Mouse (Mus musculus): ENCODE measurements at regions not wholly inside any gene's neighbourhood (a gene's known extent, or its start where the extent isn't known, plus 50 kb on each side); places are given as distances from the start of the nearest gene placed in this dataset.
"Not testable (repeated sequence)": the region's sequence is repeated elsewhere in the genome, so short reads cannot be mapped to it uniquely, and the experiment has no call there.

DNA sequence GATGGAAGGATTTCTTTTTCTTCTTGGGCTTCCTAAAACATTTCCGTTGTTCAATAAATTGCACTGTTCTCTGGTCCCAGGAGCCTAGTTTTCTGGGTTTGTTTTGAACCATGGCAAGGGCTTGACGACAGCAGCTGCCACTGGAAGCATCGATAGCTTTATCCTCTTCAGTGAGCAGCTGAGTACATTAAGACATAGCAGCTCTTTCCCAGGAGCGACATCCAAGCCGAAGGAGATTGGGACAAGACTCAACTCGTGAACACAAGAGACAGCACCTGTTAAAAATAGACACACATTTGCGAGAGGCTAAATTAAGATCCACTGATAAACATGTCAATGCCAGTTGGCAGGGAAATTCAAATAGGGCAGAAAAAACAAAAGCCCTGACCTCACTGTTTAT lies 194.7 kb upstream of the Rhobtb1 start:
- DNase-seq (ENCODE audit: low read depth), result no peak

- DNase-seq (ENCODE audit: low read depth), result no peak
Observed at GRCm38 (mm10) chr10:68961376-68961775, 189.9 kb upstream of the Rhobtb1 start.

GRCm38 (mm10) chr10:68963090-68963489 lies 188.1 kb upstream of the Rhobtb1 start:
- no peak for DNase-seq (ENCODE audit: low read depth)

- no peak for DNase-seq (ENCODE audit: low read depth)
Observed at GRCm38 (mm10) chr10:68965271-68965670, 186.0 kb upstream of the Rhobtb1 start.

DNA sequence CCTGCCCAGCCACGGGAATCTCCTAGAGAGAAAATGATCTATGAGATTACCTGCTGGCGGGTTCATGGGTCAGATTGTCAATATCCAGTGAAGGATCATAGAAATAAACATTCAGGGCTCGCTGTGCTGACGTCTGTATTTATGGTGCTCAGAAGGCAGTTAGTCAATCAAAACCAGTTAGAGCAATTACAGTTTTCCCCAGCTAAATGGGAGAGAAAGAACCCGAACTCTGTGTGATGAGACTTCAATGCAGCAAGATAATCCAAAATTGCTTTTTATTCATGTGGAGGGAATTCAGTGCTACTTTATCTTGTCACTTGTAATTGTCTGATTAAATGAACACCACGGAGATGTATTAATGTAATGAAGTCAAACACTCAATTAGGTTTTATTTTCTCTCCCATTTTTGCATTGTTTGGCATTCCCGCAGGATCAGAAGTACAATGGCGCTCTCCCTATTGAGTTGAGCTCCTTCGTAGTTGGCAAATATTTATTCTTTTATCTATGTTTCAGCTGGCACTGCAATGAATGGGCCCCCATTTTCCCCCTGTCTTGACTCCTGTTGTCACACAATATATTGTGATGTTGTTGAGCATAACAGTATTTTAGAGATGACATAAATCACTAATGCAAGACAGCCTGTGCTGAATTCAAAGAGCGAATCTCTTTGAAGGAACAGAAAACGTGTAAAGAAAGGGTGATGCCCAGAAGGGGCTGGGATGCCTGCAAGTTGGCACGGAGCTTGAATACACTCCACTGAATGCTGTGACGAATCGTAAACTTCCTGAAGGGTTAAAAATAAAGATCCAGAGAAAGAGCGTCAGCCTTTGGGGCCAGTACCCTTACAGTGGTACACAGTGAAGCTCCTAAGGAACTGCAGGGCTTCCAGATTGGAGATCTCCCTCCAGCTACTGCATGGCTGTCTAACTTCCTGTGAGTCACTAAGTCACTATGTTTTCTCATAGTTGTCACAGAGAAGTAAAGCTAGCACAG lies 183.0 kb upstream of the Rhobtb1 start:
- no peak for DNase-seq (ENCODE audit: low read depth)

DNA sequence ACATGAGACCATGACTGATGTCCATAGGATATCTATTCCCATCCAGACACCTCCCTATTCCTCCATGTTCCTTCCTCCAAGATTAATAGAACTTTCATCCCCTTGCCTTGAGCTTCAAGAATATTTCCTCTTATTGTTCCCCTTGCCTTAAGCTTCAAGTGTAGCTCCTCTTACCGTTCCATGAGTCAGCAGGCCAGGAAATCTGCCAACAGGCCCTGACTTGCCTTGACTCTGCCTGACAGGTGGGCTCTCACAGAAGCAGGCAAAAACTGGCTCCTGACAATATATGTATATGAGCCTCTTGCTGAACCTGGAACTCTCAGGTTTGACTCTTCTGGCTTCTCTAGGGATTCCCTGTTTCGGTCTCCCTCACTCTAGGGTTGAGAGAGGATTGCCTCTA lies 180.7 kb upstream of the Rhobtb1 start:
- no peak for DNase-seq (ENCODE audit: low read depth)

- DNase-seq (ENCODE audit: low read depth), result no peak
Observed at GRCm38 (mm10) chr10:68974771-68975170, 176.5 kb upstream of the Rhobtb1 start.

GRCm38 (mm10) chr10:68976443-68977025 lies 174.7 kb upstream of the Rhobtb1 start:
- peak; percentile 92 for DNase-seq (ENCODE audit: low read depth)

DNA sequence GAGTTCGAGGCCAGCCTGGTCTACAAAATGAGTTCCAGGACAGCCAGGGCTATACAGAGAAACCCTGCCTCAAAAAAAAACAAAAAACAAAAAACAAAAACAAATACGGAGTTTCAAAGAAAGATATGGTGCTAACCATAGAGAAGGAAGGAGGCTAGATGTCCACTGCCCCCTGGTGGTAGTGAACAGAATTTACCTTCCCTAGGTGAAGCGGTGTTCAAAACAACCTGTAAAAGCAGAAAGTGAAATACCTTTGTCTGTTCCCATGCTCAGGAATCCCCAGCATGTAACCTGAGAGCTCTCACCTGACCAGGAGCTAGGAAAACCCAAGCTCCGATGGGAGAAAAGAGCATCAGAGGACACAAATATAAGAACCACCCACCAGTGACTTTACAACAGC lies 173.1 kb upstream of the Rhobtb1 start:
- no peak for DNase-seq (ENCODE audit: low read depth)

DNA sequence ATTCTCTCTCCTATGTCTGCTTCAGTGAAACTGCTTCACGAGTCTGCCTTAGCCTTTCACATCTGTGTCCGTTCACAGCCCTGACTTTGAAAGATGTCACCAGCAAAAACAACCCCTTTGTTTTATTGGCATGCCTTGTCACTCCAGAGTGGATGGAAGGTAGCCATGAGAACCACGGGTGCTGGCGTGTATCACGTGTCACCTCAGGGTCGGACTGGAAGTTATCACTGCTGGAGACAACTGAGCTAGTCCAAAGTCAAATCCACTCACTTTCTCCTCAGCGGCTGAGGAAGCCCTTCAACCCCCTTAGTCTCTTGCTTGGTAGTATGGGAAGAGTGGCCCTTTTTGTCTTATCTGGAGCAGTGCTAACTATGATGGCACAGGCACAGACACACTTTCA lies 171.3 kb upstream of the Rhobtb1 start:
- DNase-seq (ENCODE audit: low read depth), result no peak

DNA sequence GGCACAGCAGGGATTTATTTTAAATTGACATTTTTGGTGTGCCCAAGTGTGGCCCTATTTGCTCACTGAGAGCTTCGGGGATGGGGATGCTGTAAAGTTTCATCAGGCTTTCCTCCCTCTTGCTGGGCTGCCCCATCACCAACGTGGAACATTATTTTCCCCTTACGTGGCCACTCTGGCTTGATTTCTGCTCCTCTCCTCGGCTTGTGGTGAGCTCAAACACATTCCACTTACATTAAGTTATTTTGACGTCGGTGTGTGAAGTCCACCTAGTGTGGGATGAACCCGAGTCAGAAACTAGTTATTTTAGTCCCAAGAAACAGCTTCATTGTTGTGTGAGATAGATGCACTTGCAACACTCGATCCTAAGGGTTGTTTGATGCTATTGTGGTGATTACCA lies 168.9 kb upstream of the Rhobtb1 start:
- no peak for DNase-seq (ENCODE audit: low read depth)

DNA sequence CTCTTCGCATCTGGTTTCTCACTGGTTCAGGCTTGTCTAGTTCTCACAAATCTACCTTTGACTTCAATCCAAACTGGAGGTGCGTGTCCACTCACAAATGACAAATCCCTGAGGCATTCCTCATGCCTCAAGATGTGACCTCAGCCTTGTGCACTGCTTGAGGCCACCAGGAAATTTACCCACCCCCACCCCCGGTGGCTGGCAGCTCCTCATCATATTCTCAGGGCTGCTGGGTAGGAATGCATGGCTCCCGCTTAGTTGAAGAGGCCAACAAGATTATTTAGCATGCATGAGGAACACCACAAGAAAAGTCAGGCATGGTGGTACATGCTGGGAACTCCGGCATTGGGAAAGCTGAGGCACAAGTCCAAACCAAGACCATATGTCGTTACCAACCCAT lies 160.7 kb upstream of the Rhobtb1 start:
- DNase-seq (ENCODE audit: low read depth), result no peak

DNA sequence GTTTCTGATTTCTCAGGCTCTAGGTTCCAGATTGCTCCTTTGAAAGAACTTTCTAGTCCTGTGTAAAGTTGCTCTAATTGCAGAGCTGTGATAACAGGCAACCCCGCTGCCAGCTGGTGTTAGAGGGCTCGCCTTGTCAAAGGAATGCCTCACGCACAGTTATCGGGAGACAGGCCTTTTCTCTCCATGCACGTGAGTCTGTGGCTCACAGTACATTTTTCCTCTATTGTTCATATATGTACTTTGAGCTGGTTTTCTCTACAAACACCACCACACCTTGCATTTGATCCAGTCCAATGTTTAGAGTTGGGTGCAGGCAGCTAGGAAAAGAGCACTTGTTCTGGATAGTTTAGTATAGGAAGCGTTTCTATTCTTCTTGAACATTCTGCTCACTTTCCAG lies 151.6 kb upstream of the Rhobtb1 start:
- DNase-seq (ENCODE audit: low read depth), result no peak

GRCm38 (mm10) chr10:69001654-69002435 lies 149.4 kb upstream of the Rhobtb1 start:
- DNase-seq (ENCODE audit: low read depth), result no peak

- DNase-seq (ENCODE audit: low read depth), result peak; percentile 39
Observed at GRCm38 (mm10) chr10:69005199-69005872, 145.9 kb upstream of the Rhobtb1 start.

DNA sequence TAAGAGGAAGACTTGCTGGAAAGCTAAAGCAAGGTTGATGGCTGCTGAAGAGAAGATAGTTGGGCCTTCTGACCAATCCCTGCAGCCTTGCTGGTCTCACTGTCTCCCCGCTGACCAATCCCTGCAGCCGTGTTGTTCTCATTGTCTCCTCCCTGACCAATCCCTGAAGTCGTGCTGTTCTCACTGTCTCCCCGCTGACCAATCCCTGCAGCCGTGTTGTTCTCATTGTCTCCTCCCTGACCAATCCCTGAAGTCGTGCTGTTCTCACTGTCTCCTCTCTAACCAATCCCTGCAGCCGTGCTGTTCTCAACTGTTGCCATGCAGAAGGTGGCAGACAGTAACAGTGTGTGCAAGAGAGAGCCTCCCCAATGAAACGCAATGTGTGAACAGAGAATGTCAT lies 142.6 kb upstream of the Rhobtb1 start:
- DNase-seq (ENCODE audit: low read depth), result not testable (repeated sequence)

- DNase-seq (ENCODE audit: low read depth), result no peak
Observed at GRCm38 (mm10) chr10:69020811-69021743, 130.2 kb upstream of the Rhobtb1 start.

DNA sequence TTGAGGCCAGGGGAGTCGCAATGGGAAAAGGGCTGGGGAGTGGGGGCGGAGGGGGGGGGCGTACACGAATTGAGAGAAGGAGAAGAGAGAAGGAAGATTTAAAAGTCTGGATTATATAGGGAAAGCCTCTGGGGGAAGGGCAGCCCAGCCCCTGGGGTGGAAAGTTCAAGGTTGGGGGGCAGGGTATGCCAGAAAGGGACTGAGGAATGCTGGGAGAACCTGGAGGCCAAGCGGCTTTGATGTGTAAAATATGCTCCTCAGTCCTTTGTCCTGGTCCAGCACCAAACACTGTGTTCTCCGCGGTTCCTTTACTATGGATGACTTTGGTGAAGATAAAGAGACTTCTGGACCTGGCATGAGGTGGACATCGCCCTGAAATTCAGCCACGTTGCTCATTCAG lies 117.8 kb upstream of the Rhobtb1 start:
- no peak for DNase-seq (ENCODE audit: low read depth)

DNA sequence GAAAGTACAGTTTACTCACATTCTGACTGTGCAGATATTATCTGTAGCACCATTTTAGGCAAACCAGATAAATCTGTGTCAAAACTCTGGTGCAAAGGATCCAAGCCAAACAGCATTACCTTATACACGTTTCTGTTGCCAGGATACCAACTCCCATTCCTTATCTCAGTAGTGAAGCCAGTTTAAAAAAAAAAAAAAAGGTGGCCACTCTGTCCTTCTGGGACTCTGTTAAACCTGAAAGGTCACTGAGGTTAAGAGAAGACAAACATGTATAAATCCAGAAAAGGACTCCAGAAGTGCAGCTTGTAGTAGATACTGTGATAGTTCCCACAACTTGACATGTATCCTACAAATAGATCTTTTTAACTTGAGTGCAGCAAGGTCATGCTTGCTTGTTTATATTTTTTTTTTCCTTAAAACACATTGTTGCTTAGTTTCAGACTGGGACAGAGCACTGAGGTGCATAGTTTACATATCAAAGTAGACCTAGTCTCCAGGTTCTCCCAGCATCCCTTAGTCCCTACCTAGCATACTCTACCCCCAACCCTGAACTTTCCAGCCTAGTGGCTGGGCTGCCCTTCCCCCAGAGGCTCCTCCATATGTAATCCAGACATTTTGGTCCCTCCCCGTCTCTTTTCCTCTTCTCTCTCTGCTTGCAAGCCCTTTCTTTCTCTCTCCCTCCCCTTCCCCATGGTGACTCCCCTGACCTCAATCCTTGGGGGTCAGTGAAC lies 116.7 kb upstream of the Rhobtb1 start:
- DNase-seq (ENCODE audit: low read depth), result no peak

DNA sequence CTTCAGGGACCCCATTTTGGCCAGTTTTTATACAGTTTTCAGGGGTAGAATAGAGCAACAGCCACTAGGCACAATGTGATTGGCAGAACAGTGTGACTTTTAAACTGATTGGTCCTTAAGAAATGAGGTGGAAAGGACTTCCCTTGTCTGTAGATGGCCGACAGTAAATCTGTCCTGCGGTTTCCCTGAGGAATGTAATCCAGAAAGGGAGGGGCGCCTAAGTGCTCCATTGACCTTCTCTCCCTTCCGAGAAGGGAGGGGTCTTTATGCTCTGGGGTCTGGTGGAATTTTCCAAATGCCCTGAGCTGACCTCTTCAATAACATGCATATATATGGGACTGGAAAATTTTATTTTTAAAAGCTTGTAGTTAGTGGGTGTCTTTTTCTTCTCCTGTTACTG lies 115.7 kb upstream of the Rhobtb1 start:
- DNase-seq (ENCODE audit: low read depth), result not testable (repeated sequence)
